Mouse (Mus musculus): ENCODE measurements around the gene Flii. TPM values are rescaled to one million over a fixed set of nuclear protein-coding genes. Genes with fewer than 3 reads are reported as not detected.

Gene Flii
- total and polyA plus RNA-seq, 3 experiments = 49.5 to 112 (median 88.6) TPM

GRCm38 (mm10) chr11:60731251-60731650 is 4.2 kb upstream of the Flii start:
- H3K9ac ChIP-seq (ENCODE audit: insufficient read depth, low read depth) = no peak overlapping the region
- no peaks in the 10 kb centered on the region for H3K9me3 ChIP-seq (replicated peaks; ENCODE audit: low read length)
- peaks cover 1% of the 10 kb centered on the region; the same call in 1 of the 2 replicates for H3K79me2 ChIP-seq (replicated peaks; ENCODE audit: control insufficient read depth, extremely low read depth, insufficient read depth, poor library complexity, severe bottlenecking)
- DNase-seq (ENCODE audit: extremely low read depth) = no peak
- in situ Hi-C loops (cut with MboI; ENCODE audit: low pct_ligation_motif_present, low pct_unique_long_range_greater_than_20kb, low sequenced_read_pairs) = no loop called here
- dilution Hi-C loops (cut with MboI; ENCODE audit: extremely low pct_ligation_motif_present, extremely low pct_unique_long_range_greater_than_20kb, low sequenced_read_pairs) = no loop called here
- no peak overlapping the region for H3K4me3 ChIP-seq (replicated peaks in 1 of 3; ENCODE audit: low read depth in 2 of 3, low read length in 2 of 3, poor library complexity in 1 of 3)
- H3K27ac ChIP-seq (ENCODE audit: insufficient read depth, low read depth) = no peak overlapping the region
- H3K36me3 ChIP-seq (replicated peaks in 1 of 2; ENCODE audit: control insufficient read depth in 1 of 2, insufficient read depth in 1 of 2, low read length in 1 of 2) = peaks cover 26 to 55% of the 10 kb centered on the region in 2 experiments
- H3K4me2 ChIP-seq (ENCODE audit: insufficient read depth, low read depth, poor library complexity, severe bottlenecking) = no peak overlapping the region
- no peaks in the 10 kb centered on the region for H3K27me3 ChIP-seq (replicated peaks)
- no peak for TF ChIP-seq ZKSCAN1 (IDR thresholded peaks at IDR 0.05; ENCODE audit: borderline replicate concordance, low read depth, low read length)
- no peak for TF ChIP-seq ZMIZ1 (IDR thresholded peaks at IDR 0.05; ENCODE audit: low read depth, low read length)
- H3K4me1 ChIP-seq (ENCODE audit: control insufficient read depth in 1 of 2, insufficient read depth in 2 of 2) = peaks cover 12 to 49% of the 10 kb centered on the region in 2 experiments

- TF ChIP-seq MAFK (IDR thresholded peaks at IDR 0.05; ENCODE audit: insufficient replicate concordance, low read length) = no peak
- no peak for TF ChIP-seq MXI1 (IDR thresholded peaks at IDR 0.05; ENCODE audit: low read depth, low read length)
- no peak for TF ChIP-seq ELF1 (IDR thresholded peaks at IDR 0.05; ENCODE audit: low read depth, low read length)
- TF ChIP-seq USF2 (conservative IDR thresholded peaks at IDR 0.05; ENCODE audit: low read depth, low read length) = no peak
- no peak for TF ChIP-seq KAT2A (IDR thresholded peaks at IDR 0.05; ENCODE audit: insufficient replicate concordance, low read length)
- no peak for TF ChIP-seq CHD1 (IDR thresholded peaks at IDR 0.05; ENCODE audit: low read depth, low read length)
- no peak for TF ChIP-seq JUND (conservative IDR thresholded peaks at IDR 0.05; ENCODE audit: low read depth, low read length)
- no peak for TF ChIP-seq MYC (IDR thresholded peaks at IDR 0.05; ENCODE audit: low read depth, low read length)
- no peak for TF ChIP-seq JUN (IDR thresholded peaks at IDR 0.05; ENCODE audit: insufficient read depth, low read depth, low read length)
- no peak for TF ChIP-seq CTCF (conservative IDR thresholded peaks at IDR 0.05 in 1 of 2, IDR thresholded peaks at IDR 0.05 in 1 of 2; ENCODE audit: low read depth in 2 of 2, low read length in 2 of 2)
- H3K27ac ChIP-seq (ENCODE audit: insufficient read depth, low read depth) = no peak overlapping the region
- peaks cover 22 to 51% of the 10 kb centered on the region in 2 experiments for H3K36me3 ChIP-seq (replicated peaks in 1 of 2; ENCODE audit: control insufficient read depth in 1 of 2, insufficient read depth in 1 of 2, low read length in 1 of 2)
- no peaks in the 10 kb centered on the region for H3K9me3 ChIP-seq (replicated peaks; ENCODE audit: low read length)
- H3K4me3 ChIP-seq (replicated peaks in 1 of 3; ENCODE audit: low read depth in 2 of 3, low read length in 2 of 3, poor library complexity in 1 of 3) = no peak overlapping the region
- peaks cover 6% of the 10 kb centered on the region; the same call in 1 of the 2 replicates for H3K79me2 ChIP-seq (replicated peaks; ENCODE audit: control insufficient read depth, extremely low read depth, insufficient read depth, poor library complexity, severe bottlenecking)
- peaks cover 17 to 54% of the 10 kb centered on the region in 2 experiments for H3K4me1 ChIP-seq (ENCODE audit: control insufficient read depth in 1 of 2, insufficient read depth in 2 of 2)
- no peaks in the 10 kb centered on the region for H3K27me3 ChIP-seq (replicated peaks)
- in situ Hi-C loops (cut with MboI; ENCODE audit: low pct_ligation_motif_present, low pct_unique_long_range_greater_than_20kb, low sequenced_read_pairs) (no loop called here), dilution Hi-C loops (cut with MboI; ENCODE audit: extremely low pct_ligation_motif_present, extremely low pct_unique_long_range_greater_than_20kb, low sequenced_read_pairs) (no loop called here)
- H3K9ac ChIP-seq (ENCODE audit: insufficient read depth, low read depth) = no peak overlapping the region
- no peak overlapping the region for H3K4me2 ChIP-seq (ENCODE audit: insufficient read depth, low read depth, poor library complexity, severe bottlenecking)
- no peak for DNase-seq (ENCODE audit: extremely low read depth)
Measured at GRCm38 (mm10) chr11:60730169-60730568, 3.1 kb upstream of the Flii start.

- dilution Hi-C loops (cut with MboI; ENCODE audit: extremely low pct_ligation_motif_present, extremely low pct_unique_long_range_greater_than_20kb, low sequenced_read_pairs) (no loop called here), in situ Hi-C loops (cut with MboI; ENCODE audit: low pct_ligation_motif_present, low pct_unique_long_range_greater_than_20kb, low sequenced_read_pairs) (no loop called here)
- peak overlapping the region; percentile 58 for H3K9ac ChIP-seq (ENCODE audit: insufficient read depth, low read depth)
- H3K4me1 ChIP-seq (ENCODE audit: control insufficient read depth in 1 of 2, insufficient read depth in 2 of 2) = peaks cover 17 to 54% of the 10 kb centered on the region in 2 experiments
- no peaks in the 10 kb centered on the region for H3K9me3 ChIP-seq (replicated peaks; ENCODE audit: low read length)
- H3K36me3 ChIP-seq (replicated peaks in 1 of 2; ENCODE audit: control insufficient read depth in 1 of 2, insufficient read depth in 1 of 2, low read length in 1 of 2) = peaks cover 31 to 53% of the 10 kb centered on the region in 2 experiments
- peaks cover 6% of the 10 kb centered on the region; the same call in 1 of the 2 replicates for H3K79me2 ChIP-seq (replicated peaks; ENCODE audit: control insufficient read depth, extremely low read depth, insufficient read depth, poor library complexity, severe bottlenecking)
- H3K27ac ChIP-seq (ENCODE audit: insufficient read depth, low read depth) = no peak overlapping the region
- no peaks in the 10 kb centered on the region for H3K27me3 ChIP-seq (replicated peaks)
- H3K4me2 ChIP-seq (ENCODE audit: insufficient read depth, low read depth, poor library complexity, severe bottlenecking) = peak overlapping the region; percentile 35
- DNase-seq (ENCODE audit: extremely low read depth) = no peak
- TF ChIP-seq SIN3A (IDR thresholded peaks at IDR 0.05; ENCODE audit: low read length) = no peak
- TF ChIP-seq MAZ (IDR thresholded peaks at IDR 0.05; ENCODE audit: low read depth, low read length) = no peak
- no peak for TF ChIP-seq UBTF (IDR thresholded peaks at IDR 0.05; ENCODE audit: low read depth, low read length)
- TF ChIP-seq JUND (conservative IDR thresholded peaks at IDR 0.05; ENCODE audit: low read depth, low read length) = no peak
- no peak for TF ChIP-seq GABPA (IDR thresholded peaks at IDR 0.05; ENCODE audit: insufficient replicate concordance, low read depth, low read length)
- no peak for TF ChIP-seq CHD2 (IDR thresholded peaks at IDR 0.05; ENCODE audit: low read length)
- TF ChIP-seq MAX (IDR thresholded peaks at IDR 0.05; ENCODE audit: low read length) = no peak
- no peak for TF ChIP-seq ZMIZ1 (IDR thresholded peaks at IDR 0.05; ENCODE audit: low read depth, low read length)
- no peak for TF ChIP-seq KAT2A (IDR thresholded peaks at IDR 0.05; ENCODE audit: insufficient replicate concordance, low read length)
- no peak for TF ChIP-seq E2F4 (IDR thresholded peaks at IDR 0.05; ENCODE audit: insufficient replicate concordance, low read depth, low read length)
- TF ChIP-seq USF1 (IDR thresholded peaks at IDR 0.05; ENCODE audit: low read depth, low read length) = no peak
- no peak for TF ChIP-seq SMC3 (IDR thresholded peaks at IDR 0.05; ENCODE audit: low read depth, low read length)
- no peak for TF ChIP-seq ZNF384 (IDR thresholded peaks at IDR 0.05; ENCODE audit: low read depth, low read length)
- peak overlapping the region in 2 of 3 experiments; percentile 57 to 93 for H3K4me3 ChIP-seq (replicated peaks in 1 of 3; ENCODE audit: low read depth in 2 of 3, low read length in 2 of 3, poor library complexity in 1 of 3)
Measured at GRCm38 (mm10) chr11:60729217-60729641, 2.2 kb upstream of the Flii start.
